Mouse (Mus musculus): ENCODE data around the gene Ccdc63.
"Not testable (repeated sequence)": the region's sequence is repeated elsewhere in the genome, so short reads cannot be mapped to it uniquely, and the experiment has no call there.

The Ccdc63 gene

GRCm38 (mm10) chr5:122140723-122141122 lies at the start of gene Ccdc63:
TSS of gene Ccdc63 (minus strand) at chr5:122140823.
- no peak for DNase-seq (ENCODE audit: low spot score in 2 of 2)

- no peak for DNase-seq (ENCODE audit: low spot score in 2 of 2)
Measured at GRCm38 (mm10) chr5:122189115-122189514, 48.5 kb upstream of the Ccdc63 start.

GRCm38 (mm10) chr5:122184858-122185257 lies 44.2 kb upstream of the Ccdc63 start:
- DNase-seq (ENCODE audit: low spot score in 2 of 2): not testable (repeated sequence)

- no peak for DNase-seq (ENCODE audit: low spot score in 2 of 2)
Measured at GRCm38 (mm10) chr5:122184283-122184806, 43.7 kb upstream of the Ccdc63 start.

GRCm38 (mm10) chr5:122179665-122180064 lies 39.0 kb upstream of the Ccdc63 start:
- DNase-seq (ENCODE audit: low spot score in 2 of 2): no peak

- no peak for DNase-seq (ENCODE audit: low spot score in 2 of 2)
Measured at GRCm38 (mm10) chr5:122176398-122176797, 35.8 kb upstream of the Ccdc63 start.

- DNase-seq (ENCODE audit: low spot score in 2 of 2): no peak
Measured at GRCm38 (mm10) chr5:122175961-122176360, 35.3 kb upstream of the Ccdc63 start.

GRCm38 (mm10) chr5:122175402-122175801 lies 34.8 kb upstream of the Ccdc63 start:
- DNase-seq (ENCODE audit: low spot score in 2 of 2): no peak

- DNase-seq (ENCODE audit: low spot score in 2 of 2): no peak
Measured at GRCm38 (mm10) chr5:122171058-122171457, 30.4 kb upstream of the Ccdc63 start.

GRCm38 (mm10) chr5:122168344-122169069 lies 27.9 kb upstream of the Ccdc63 start:
- DNase-seq (ENCODE audit: low spot score in 2 of 2): no peak

- DNase-seq (ENCODE audit: low spot score in 2 of 2): no peak
Measured at GRCm38 (mm10) chr5:122166636-122167161, 26.1 kb upstream of the Ccdc63 start.

GRCm38 (mm10) chr5:122165233-122165915 lies 24.8 kb upstream of the Ccdc63 start:
- DNase-seq (ENCODE audit: low spot score in 2 of 2): peak; percentile 64 to 68

GRCm38 (mm10) chr5:122164011-122164410 lies 23.4 kb upstream of the Ccdc63 start:
- DNase-seq (ENCODE audit: low spot score in 2 of 2): no peak

GRCm38 (mm10) chr5:122163194-122163593 lies 22.6 kb upstream of the Ccdc63 start:
- no peak for DNase-seq (ENCODE audit: low spot score in 2 of 2)

GRCm38 (mm10) chr5:122158557-122159515 lies 18.2 kb upstream of the Ccdc63 start:
- no peak for DNase-seq (ENCODE audit: low spot score in 2 of 2)

- peak; percentile 84 to 89 for DNase-seq (ENCODE audit: low spot score in 2 of 2)
Measured at GRCm38 (mm10) chr5:122157827-122158381, 17.3 kb upstream of the Ccdc63 start, which contains the start of gene Ppp1cc. TSS of gene Ppp1cc (plus strand) at chr5:122158278.

- no peak for DNase-seq (ENCODE audit: low spot score in 2 of 2)
Measured at GRCm38 (mm10) chr5:122156486-122156885, 15.9 kb upstream of the Ccdc63 start.

- DNase-seq (ENCODE audit: low spot score in 2 of 2): no peak
Measured at GRCm38 (mm10) chr5:122155613-122156012, 15.0 kb upstream of the Ccdc63 start.

GRCm38 (mm10) chr5:122154782-122155181 lies 14.2 kb upstream of the Ccdc63 start:
- DNase-seq (ENCODE audit: low spot score in 2 of 2): no peak

- no peak for DNase-seq (ENCODE audit: low spot score in 2 of 2)
Measured at GRCm38 (mm10) chr5:122154006-122154405, 13.4 kb upstream of the Ccdc63 start.

- DNase-seq (ENCODE audit: low spot score in 2 of 2): not testable (repeated sequence)
Measured at GRCm38 (mm10) chr5:122152508-122152907, 11.9 kb upstream of the Ccdc63 start.
